Mouse (Mus musculus): ENCODE measurements at regions not wholly inside any gene's neighbourhood (a gene's known extent, or its start where the extent isn't known, plus 50 kb on each side); places are given as distances from the start of the nearest gene placed in this dataset.

DNA sequence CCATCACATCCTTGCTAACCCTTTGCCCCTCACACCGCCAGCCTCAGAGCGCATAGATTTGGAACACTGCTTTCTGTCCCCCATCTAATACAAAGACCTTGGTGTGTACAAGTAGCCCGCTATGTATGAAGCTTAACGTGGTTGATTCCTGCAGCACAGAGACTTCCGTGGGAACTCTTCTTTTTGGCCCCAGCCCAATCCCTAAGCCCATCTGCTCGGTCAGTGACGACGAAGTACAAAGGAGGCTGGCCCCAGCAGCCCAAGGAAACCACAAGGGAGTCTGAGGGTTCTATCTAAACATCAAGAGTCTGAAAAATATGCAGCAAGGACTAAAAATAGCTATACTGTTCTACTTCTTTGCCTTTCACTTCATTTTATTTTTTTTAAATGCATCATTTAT lies 126.9 kb downstream of the Fam124b start:
- no peak overlapping the region for H3K9ac ChIP-seq
- no peak overlapping the region for H3K27ac ChIP-seq (ENCODE audit: low read depth)
- H3K4me3 ChIP-seq (ENCODE audit: low read depth, low read length): no peak overlapping the region
- peak; percentile 71 for DNase-seq
- H3K4me2 ChIP-seq: no peak overlapping the region
- no peaks in the 10 kb centered on the region for H3K9me3 ChIP-seq (ENCODE audit: low read depth, low read length)
- H3K4me1 ChIP-seq (ENCODE audit: insufficient read depth): no peaks in the 10 kb centered on the region
- TF ChIP-seq CTCF (IDR thresholded peaks at IDR 0.05; ENCODE audit: low read depth): no peak
- no peaks in the 10 kb centered on the region for H3K27me3 ChIP-seq (ENCODE audit: insufficient read depth, low read length)
- no peaks in the 10 kb centered on the region for H3K36me3 ChIP-seq (ENCODE audit: insufficient read depth)
- peak; percentile 73 for ATAC-seq (ENCODE audit: insufficient read depth)
- 47% methylated on average over 8 of the region's 8 CpGs for WGBS

DNA sequence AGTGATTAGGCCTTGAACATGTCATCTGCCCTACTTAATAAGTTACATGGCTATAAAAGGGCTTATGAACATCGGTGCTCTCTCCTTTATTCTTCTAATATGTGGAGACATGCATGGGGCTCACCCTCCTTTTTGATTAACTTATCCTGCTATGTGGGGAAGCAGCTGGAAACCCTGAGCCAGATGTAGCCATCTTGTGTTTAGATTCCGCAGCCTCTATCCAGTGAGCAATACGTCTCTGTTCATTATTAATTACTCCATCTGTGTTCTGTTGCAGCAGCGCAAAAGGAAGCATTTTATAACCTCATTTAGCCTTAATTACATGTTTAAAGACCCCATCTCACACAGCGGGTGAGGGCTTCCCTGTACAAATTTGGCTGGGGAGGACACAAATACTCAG lies 129.6 kb downstream of the Fam124b start:
- Histone ChIP-seq H3K9ac (no peak overlapping the region), H3K4me1 (ENCODE audit: insufficient read depth) (no peaks in the 10 kb centered on the region), H3K27ac (ENCODE audit: low read depth) (no peak overlapping the region), H3K9me3 (ENCODE audit: low read depth, low read length) (no peaks in the 10 kb centered on the region), H3K4me3 (ENCODE audit: low read depth, low read length) (no peak overlapping the region), H3K4me2 (no peak overlapping the region), H3K36me3 (ENCODE audit: insufficient read depth) (no peaks in the 10 kb centered on the region), H3K27me3 (ENCODE audit: insufficient read depth, low read length) (no peaks in the 10 kb centered on the region)
- DNase-seq (no peak), ATAC-seq (ENCODE audit: insufficient read depth) (no peak)
- TF ChIP-seq CTCF (IDR thresholded peaks at IDR 0.05; ENCODE audit: low read depth): no peak
- WGBS: 54% methylated on average over 5 of the region's 5 CpGs

DNA sequence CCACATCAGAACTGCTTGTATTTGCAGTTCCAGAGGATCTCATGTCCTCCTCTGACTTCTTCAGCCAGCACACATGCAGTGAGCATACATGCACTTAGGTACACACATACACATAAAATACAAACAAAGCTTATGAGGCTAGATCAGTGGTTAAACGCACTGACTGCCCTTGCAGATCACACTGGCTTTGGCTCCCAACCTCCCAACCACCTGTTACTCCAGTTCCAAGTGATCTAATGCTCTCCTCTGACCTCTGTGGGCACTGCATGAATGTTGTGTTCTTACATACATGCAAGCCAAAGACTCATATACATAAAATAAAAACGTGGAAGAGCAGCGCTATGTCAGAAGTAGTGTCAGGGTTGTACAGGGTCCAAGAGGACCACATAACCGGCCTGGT lies 141.9 kb downstream of the Fam124b start:
- H3K4me1 ChIP-seq (ENCODE audit: insufficient read depth): no peaks in the 10 kb centered on the region
- no peaks in the 10 kb centered on the region for H3K9me3 ChIP-seq (ENCODE audit: low read depth, low read length)
- no peaks in the 10 kb centered on the region for H3K36me3 ChIP-seq (ENCODE audit: insufficient read depth)
- no peak overlapping the region for H3K9ac ChIP-seq
- no peak overlapping the region for H3K27ac ChIP-seq (ENCODE audit: low read depth)
- ATAC-seq (ENCODE audit: insufficient read depth) (no peak), DNase-seq (no peak)
- TF ChIP-seq CTCF (IDR thresholded peaks at IDR 0.05; ENCODE audit: low read depth): no peak
- no peak overlapping the region for H3K4me2 ChIP-seq
- H3K27me3 ChIP-seq (ENCODE audit: insufficient read depth, low read length): no peaks in the 10 kb centered on the region
- no peak overlapping the region for H3K4me3 ChIP-seq (ENCODE audit: low read depth, low read length)
- 77% methylated on average over 4 of the region's 4 CpGs for WGBS

DNA sequence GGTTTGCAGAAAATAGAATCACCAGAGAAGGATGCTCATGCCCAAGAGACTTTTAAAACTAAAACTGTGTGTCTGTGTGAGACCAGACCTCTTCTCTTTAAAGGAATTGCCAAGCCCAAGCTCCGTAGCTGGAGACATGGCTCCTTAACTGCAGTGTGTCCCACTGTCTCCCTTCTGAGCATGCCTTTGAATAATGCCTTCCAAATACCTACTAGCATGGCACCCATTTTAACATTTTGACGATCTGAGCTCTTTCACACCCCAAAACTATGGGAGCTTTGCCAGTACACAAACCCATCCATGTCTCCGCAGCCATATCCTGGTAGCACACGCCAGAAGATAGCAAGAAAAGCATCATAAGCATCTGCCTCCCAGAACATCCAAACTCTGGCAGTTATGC lies 143.9 kb downstream of the Fam124b start:
- H3K27me3 ChIP-seq (ENCODE audit: insufficient read depth, low read length): no peaks in the 10 kb centered on the region
- no peak overlapping the region for H3K9ac ChIP-seq
- H3K27ac ChIP-seq (ENCODE audit: low read depth): no peak overlapping the region
- H3K4me3 ChIP-seq (ENCODE audit: low read depth, low read length): no peak overlapping the region
- WGBS: 77% methylated on average over 4 of the region's 4 CpGs
- no peak for TF ChIP-seq CTCF (IDR thresholded peaks at IDR 0.05; ENCODE audit: low read depth)
- no peak overlapping the region for H3K4me2 ChIP-seq
- no peaks in the 10 kb centered on the region for H3K9me3 ChIP-seq (ENCODE audit: low read depth, low read length)
- H3K4me1 ChIP-seq (ENCODE audit: insufficient read depth): no peaks in the 10 kb centered on the region
- ATAC-seq (ENCODE audit: insufficient read depth): no peak
- DNase-seq: no peak
- H3K36me3 ChIP-seq (ENCODE audit: insufficient read depth): no peaks in the 10 kb centered on the region

DNA sequence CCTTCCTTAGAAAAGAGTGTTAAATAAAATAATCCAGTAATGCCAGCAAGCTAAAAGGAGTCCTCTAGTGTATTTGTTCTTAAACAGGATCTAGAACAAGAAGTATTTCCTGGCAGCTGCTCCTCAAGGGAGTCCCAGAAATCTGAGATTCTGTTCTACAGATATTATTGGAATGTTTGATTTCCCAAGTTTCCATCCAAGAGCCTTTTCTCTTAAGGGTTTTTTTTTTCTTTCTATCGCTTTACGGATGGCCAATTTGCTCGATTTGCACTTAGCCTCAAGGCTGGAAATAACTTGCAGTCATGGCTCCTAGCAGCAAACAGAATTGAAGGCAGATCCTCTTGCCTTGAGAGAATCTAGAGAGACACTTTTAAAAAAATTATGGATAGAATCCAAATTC lies 144.3 kb downstream of the Fam124b start:
- H3K36me3 ChIP-seq (ENCODE audit: insufficient read depth): no peaks in the 10 kb centered on the region
- no peak overlapping the region for H3K4me3 ChIP-seq (ENCODE audit: low read depth, low read length)
- no peak overlapping the region for H3K27ac ChIP-seq (ENCODE audit: low read depth)
- DNase-seq (no peak), ATAC-seq (ENCODE audit: insufficient read depth) (no peak)
- H3K9ac ChIP-seq: no peak overlapping the region
- 59% methylated on average over 3 of the region's 3 CpGs for WGBS
- H3K27me3 ChIP-seq (ENCODE audit: insufficient read depth, low read length): no peaks in the 10 kb centered on the region
- H3K9me3 ChIP-seq (ENCODE audit: low read depth, low read length): no peaks in the 10 kb centered on the region
- no peaks in the 10 kb centered on the region for H3K4me1 ChIP-seq (ENCODE audit: insufficient read depth)
- no peak for TF ChIP-seq CTCF (IDR thresholded peaks at IDR 0.05; ENCODE audit: low read depth)
- H3K4me2 ChIP-seq: no peak overlapping the region

DNA sequence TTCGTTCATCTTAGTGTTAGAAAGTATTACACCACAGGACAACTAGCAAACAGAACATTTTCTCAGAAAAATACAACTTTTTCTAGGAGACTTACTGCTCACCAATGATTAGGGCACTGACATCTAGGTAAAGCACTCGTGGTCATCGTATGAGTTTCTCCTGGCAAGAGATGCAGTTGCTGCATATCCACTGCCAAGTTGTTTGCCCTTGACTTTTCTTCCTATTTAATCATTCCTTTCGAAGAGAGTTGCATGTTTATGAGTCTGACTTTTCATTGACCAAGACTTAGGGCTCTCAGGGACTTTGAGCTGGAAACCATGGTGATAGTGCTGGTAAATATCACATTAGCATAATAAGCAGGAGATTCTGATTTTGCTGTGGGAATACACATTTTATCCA lies 149.1 kb downstream of the Fam124b start:
- H3K27me3 ChIP-seq (ENCODE audit: insufficient read depth, low read length): no peaks in the 10 kb centered on the region
- no peak for TF ChIP-seq CTCF (IDR thresholded peaks at IDR 0.05; ENCODE audit: low read depth)
- no peaks in the 10 kb centered on the region for H3K36me3 ChIP-seq (ENCODE audit: insufficient read depth)
- WGBS: 77% methylated on average over 4 of the region's 4 CpGs
- DNase-seq (no peak), ATAC-seq (ENCODE audit: insufficient read depth) (no peak)
- no peaks in the 10 kb centered on the region for H3K4me1 ChIP-seq (ENCODE audit: insufficient read depth)
- no peaks in the 10 kb centered on the region for H3K9me3 ChIP-seq (ENCODE audit: low read depth, low read length)
- no peak overlapping the region for H3K9ac ChIP-seq
- H3K4me3 ChIP-seq (ENCODE audit: low read depth, low read length): no peak overlapping the region
- H3K4me2 ChIP-seq: no peak overlapping the region
- H3K27ac ChIP-seq (ENCODE audit: low read depth): no peak overlapping the region

DNA sequence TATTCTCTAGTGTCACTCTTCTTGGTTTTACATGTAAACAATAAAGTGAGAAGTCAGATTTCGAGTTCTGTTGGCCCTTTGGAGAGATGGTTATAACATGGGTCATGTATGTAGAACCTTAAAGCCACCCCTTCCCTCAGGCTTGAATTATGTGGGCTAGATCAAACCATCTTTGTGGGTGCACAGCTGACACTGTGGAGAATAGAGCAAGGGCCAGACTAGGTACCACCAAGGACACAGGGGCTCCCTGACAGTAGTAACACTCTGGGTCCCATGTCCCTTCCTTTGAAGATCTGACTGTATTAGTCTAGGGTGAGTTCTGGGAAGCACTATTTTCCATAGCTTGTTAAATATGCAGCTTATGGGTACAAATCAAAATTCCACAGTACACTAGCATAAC lies 156.2 kb downstream of the Fam124b start:
- H3K27me3 ChIP-seq (ENCODE audit: insufficient read depth, low read length): no peaks in the 10 kb centered on the region
- no peak overlapping the region for H3K9ac ChIP-seq
- no peak overlapping the region for H3K4me3 ChIP-seq (ENCODE audit: low read depth, low read length)
- H3K4me2 ChIP-seq: no peak overlapping the region
- ATAC-seq (ENCODE audit: insufficient read depth) (no peak), DNase-seq (no peak)
- no peaks in the 10 kb centered on the region for H3K9me3 ChIP-seq (ENCODE audit: low read depth, low read length)
- no peaks in the 10 kb centered on the region for H3K4me1 ChIP-seq (ENCODE audit: insufficient read depth)
- no peaks in the 10 kb centered on the region for H3K36me3 ChIP-seq (ENCODE audit: insufficient read depth)
- TF ChIP-seq CTCF (IDR thresholded peaks at IDR 0.05; ENCODE audit: low read depth): no peak
- no peak overlapping the region for H3K27ac ChIP-seq (ENCODE audit: low read depth)
- WGBS: 46% methylated on average over 1 of the region's 1 CpGs

DNA sequence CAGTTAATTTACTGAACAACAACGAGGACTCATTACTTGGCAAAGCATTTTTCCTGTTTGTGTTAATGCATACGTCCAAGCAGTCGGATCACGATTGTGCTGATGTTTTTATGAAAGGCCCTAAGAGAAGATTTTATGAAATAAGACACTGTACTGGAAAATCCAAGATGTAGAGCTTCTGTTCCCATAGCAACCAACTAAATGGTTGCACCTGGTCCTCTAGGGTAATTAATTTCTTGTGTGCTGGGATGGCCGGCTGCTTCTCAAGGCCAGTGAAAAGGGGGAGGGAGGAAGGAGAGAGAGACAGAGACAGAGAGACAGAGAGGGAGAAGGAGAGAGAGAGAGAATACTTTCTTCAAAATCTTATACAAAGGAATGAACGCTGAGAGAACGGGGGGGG lies 156.6 kb downstream of the Fam124b start:
- no peak for TF ChIP-seq CTCF (IDR thresholded peaks at IDR 0.05; ENCODE audit: low read depth)
- H3K4me1 ChIP-seq (ENCODE audit: insufficient read depth): no peaks in the 10 kb centered on the region
- ATAC-seq (ENCODE audit: insufficient read depth) (no peak), DNase-seq (no peak)
- no peak overlapping the region for H3K4me3 ChIP-seq (ENCODE audit: low read depth, low read length)
- no peak overlapping the region for H3K9ac ChIP-seq
- 53% methylated on average over 7 of the region's 7 CpGs for WGBS
- no peaks in the 10 kb centered on the region for H3K27me3 ChIP-seq (ENCODE audit: insufficient read depth, low read length)
- no peak overlapping the region for H3K4me2 ChIP-seq
- no peak overlapping the region for H3K27ac ChIP-seq (ENCODE audit: low read depth)
- no peaks in the 10 kb centered on the region for H3K9me3 ChIP-seq (ENCODE audit: low read depth, low read length)
- H3K36me3 ChIP-seq (ENCODE audit: insufficient read depth): no peaks in the 10 kb centered on the region
